ENCODE assay signal across 25 mouse cellular contexts in genomic region chr12:86701491-86701890, GRCm38 (mm10). TPM values are rescaled to one million over a fixed set of nuclear protein-coding genes. Genes with fewer than 3 reads are reported as not detected.
DNase-seq lines count a peak whose midpoint lies in the region; ATAC-seq and TF ChIP-seq lines count a peak whose summit lies in the region.
"Had no signal": no experiment of that assay in that cellular context is flagged by ENCODE, and none has a peak within 500 bp of the region (broad histone marks: within the 10 kb centered on the region; RNA-seq: fewer than 3 reads in every experiment).

No protein-coding gene starts in this region.

- peak overlapping the region; percentile 13; the same call in 1 of the 2 replicates for H3K27ac ChIP-seq in forebrain, embryonic 12.5 days
- no peak overlapping the region for H3K27ac ChIP-seq in forebrain, embryonic 11.5 days (ENCODE audit: low read depth, low read length)
- H3K27ac ChIP-seq in cerebellum, adult 2 months (ENCODE audit: insufficient read depth, low read length) = peak overlapping the region; percentile 96
- peak overlapping the region; percentile 85 for H3K27ac ChIP-seq in hindbrain, embryonic 13.5 days
- no peak overlapping the region for H3K27ac ChIP-seq in kidney, embryonic 16.5 days (ENCODE audit: low read length)
- H3K27ac ChIP-seq: heart, embryonic 10.5 days; kidney, embryonic 15.5 days; liver, embryonic 15.5 days; stomach, embryonic 15.5 days had no signal

- WGBS in forebrain, embryonic 12.5 days = 91% methylated on average over 4 of the region's 4 CpGs
- 89% methylated on average over 4 of the region's 4 CpGs for WGBS in forebrain, embryonic 11.5 days
- 38% methylated on average over 4 of the region's 4 CpGs for WGBS in cerebellum, adult 2 months
- WGBS in hindbrain, embryonic 13.5 days = 88% methylated on average over 4 of the region's 4 CpGs
- WGBS in kidney, embryonic 16.5 days = 92% methylated on average over 4 of the region's 4 CpGs

- H3K4me2 ChIP-seq in forebrain, embryonic 12.5 days = no peak overlapping the region
- H3K4me2 ChIP-seq in forebrain, embryonic 11.5 days (ENCODE audit: low read depth, low read length, severe bottlenecking) = no peak overlapping the region
- H3K4me2 ChIP-seq in hindbrain, embryonic 13.5 days = no peak overlapping the region
- H3K4me2 ChIP-seq in kidney, embryonic 16.5 days (replicated peaks; ENCODE audit: low read depth, low read length) = no peak overlapping the region
- H3K4me2 ChIP-seq: kidney, embryonic 15.5 days; liver, embryonic 15.5 days; stomach, embryonic 15.5 days had no signal

- H3K9me3 ChIP-seq in forebrain, embryonic 12.5 days = 0 out of 2 replicates have a peak, but pooled peaks cover 2% of the 10 kb centered on the region
- no peaks in the 10 kb centered on the region for H3K9me3 ChIP-seq in forebrain, embryonic 11.5 days (ENCODE audit: control insufficient read depth, low read length)
- no peaks in the 10 kb centered on the region for H3K9me3 ChIP-seq in hindbrain, embryonic 13.5 days
- no peaks in the 10 kb centered on the region for H3K9me3 ChIP-seq in kidney, embryonic 16.5 days (ENCODE audit: low read length)
- H3K9me3 ChIP-seq: heart, embryonic 10.5 days; kidney, embryonic 15.5 days; liver, embryonic 15.5 days; stomach, embryonic 15.5 days had no signal

- DNase-seq in forebrain, embryonic 11.5 days (ENCODE audit: low spot score) = no peak
- peak; percentile 62 to 75 for DNase-seq in cerebellum, adult 2 months
- DNase-seq in cerebellum, postnatal 36 days = peak; percentile 52 to 56
- DNase-seq in kidney, adult 9 months = no peak
- DNase-seq in layer of hippocampus, adult 8-10 months (ENCODE audit: low spot score in 2 of 2) = no peak
- DNase-seq: adrenal gland, adult 2 months; gastrocnemius, postnatal 36 days; heart, postnatal 10 days; midbrain, embryonic 14.5 days had no signal

- H3K4me3 ChIP-seq in forebrain, embryonic 12.5 days (replicated peaks) = no peak overlapping the region
- H3K4me3 ChIP-seq in forebrain, embryonic 11.5 days (ENCODE audit: low read depth, low read length) = no peak overlapping the region
- H3K4me3 ChIP-seq in cerebellum, adult 2 months (replicated peaks; ENCODE audit: insufficient read depth, low read depth, low read length) = no peak overlapping the region
- no peak overlapping the region for H3K4me3 ChIP-seq in hindbrain, embryonic 13.5 days
- no peak overlapping the region for H3K4me3 ChIP-seq in kidney, embryonic 16.5 days (ENCODE audit: low read length)
- H3K4me3 ChIP-seq: heart, embryonic 10.5 days; kidney, embryonic 15.5 days; liver, embryonic 15.5 days; stomach, embryonic 15.5 days had no signal

- peaks cover 5% of the 10 kb centered on the region; the same call in 1 of the 2 replicates for H3K36me3 ChIP-seq in forebrain, embryonic 12.5 days (replicated peaks)
- H3K36me3 ChIP-seq in forebrain, embryonic 11.5 days (ENCODE audit: control insufficient read depth, insufficient read depth, low read length) = no peaks in the 10 kb centered on the region
- H3K36me3 ChIP-seq in hindbrain, embryonic 13.5 days = peaks cover 29% of the 10 kb centered on the region
- no peaks in the 10 kb centered on the region for H3K36me3 ChIP-seq in kidney, embryonic 16.5 days (ENCODE audit: insufficient read depth, low read length)
- H3K36me3 ChIP-seq: liver, embryonic 15.5 days; stomach, embryonic 15.5 days had no signal

- no peaks in the 10 kb centered on the region for H3K27me3 ChIP-seq in forebrain, embryonic 12.5 days
- H3K27me3 ChIP-seq in forebrain, embryonic 11.5 days (ENCODE audit: control insufficient read depth, insufficient read depth, low read length) = no peaks in the 10 kb centered on the region
- no peaks in the 10 kb centered on the region for H3K27me3 ChIP-seq in cerebellum, adult 2 months (ENCODE audit: control insufficient read depth, insufficient read depth, low read length)
- no peaks in the 10 kb centered on the region for H3K27me3 ChIP-seq in hindbrain, embryonic 13.5 days
- H3K27me3 ChIP-seq in kidney, embryonic 16.5 days (ENCODE audit: insufficient read depth, low read length) = no peaks in the 10 kb centered on the region
- H3K27me3 ChIP-seq: kidney, embryonic 15.5 days; liver, embryonic 15.5 days; stomach, embryonic 15.5 days had no signal

- no peak for TF ChIP-seq CTCF in cerebellum, adult 2 months (IDR thresholded peaks at IDR 0.05; ENCODE audit: borderline replicate concordance, insufficient read depth, low read depth, low read length)

- no peak for TF ChIP-seq POLR2A in cerebellum, adult 2 months (IDR thresholded peaks at IDR 0.05; ENCODE audit: borderline replicate concordance, insufficient read depth, low read length)

- peaks cover 32% of the 10 kb centered on the region for H3K4me1 ChIP-seq in forebrain, embryonic 12.5 days
- H3K4me1 ChIP-seq in forebrain, embryonic 11.5 days (replicated peaks; ENCODE audit: control insufficient read depth, insufficient read depth, low read length) = peaks cover 6% of the 10 kb centered on the region; the same call in 1 of the 2 replicates
- H3K4me1 ChIP-seq in cerebellum, adult 2 months (ENCODE audit: control insufficient read depth, insufficient read depth, low read length) = peaks cover 40% of the 10 kb centered on the region
- H3K4me1 ChIP-seq in hindbrain, embryonic 13.5 days (replicated peaks) = peaks cover 40% of the 10 kb centered on the region
- peaks cover 5% of the 10 kb centered on the region; the same call in 1 of the 2 replicates for H3K4me1 ChIP-seq in kidney, embryonic 16.5 days (ENCODE audit: insufficient read depth, low read length)
- H3K4me1 ChIP-seq: liver, embryonic 15.5 days; stomach, embryonic 15.5 days had no signal

- no peak for ATAC-seq in forebrain, embryonic 12.5 days (ENCODE audit: low FRiP score)
- ATAC-seq in forebrain, embryonic 11.5 days (replicated peaks; ENCODE audit: low FRiP score) = no peak
- ATAC-seq in hindbrain, embryonic 13.5 days (ENCODE audit: low FRiP score) = no peak
- no peak for ATAC-seq in kidney, embryonic 16.5 days (ENCODE audit: low FRiP score, low TSS enrichment)
- ATAC-seq: lung, postnatal 0 days had no signal

- no peak overlapping the region for H3K9ac ChIP-seq in forebrain, embryonic 12.5 days
- no peak overlapping the region for H3K9ac ChIP-seq in forebrain, embryonic 11.5 days (ENCODE audit: low read length)
- H3K9ac ChIP-seq in hindbrain, embryonic 13.5 days = no peak overlapping the region
- H3K9ac ChIP-seq in kidney, embryonic 16.5 days (replicated peaks; ENCODE audit: low read length) = no peak overlapping the region
- H3K9ac ChIP-seq: kidney, embryonic 15.5 days; liver, embryonic 15.5 days; stomach, embryonic 15.5 days had no signal

RNA-seq across cellular contexts. Expression of gene Vash1, which starts 23.0 kb away (rescaled TPM):
- 29.8 and 31.1 TPM in 2 replicates for polyA plus RNA-seq in forebrain, embryonic 12.5 days (2016; fragmentation: Nextera tagmentation; extraction: Ambion mirVana)
- 23.5 and 25.5 TPM in 2 replicates for polyA plus RNA-seq in forebrain, embryonic 11.5 days (2014; fragmentation: Nextera tagmentation; extraction: Ambion mirVana)
- 23.1 and 24.6 TPM in 2 replicates for polyA plus RNA-seq in cerebellum, adult 2 months (2012; rRNA removed)
- 35.1 TPM in 2 replicates for polyA plus RNA-seq in hindbrain, embryonic 13.5 days (2015; fragmentation: Nextera tagmentation; extraction: Ambion mirVana)
- 8.1 and 9.3 TPM in 2 replicates for polyA plus RNA-seq in kidney, embryonic 16.5 days (2015; fragmentation: Nextera tagmentation; extraction: Ambion mirVana)
- total RNA-seq in layer of hippocampus, adult 8-10 months (2022) = 10 to 100 TPM; 32.8 to 42.2 (median 37.2) TPM

RNA-seq across cellular contexts. Expression of gene Angel1, which starts 24.8 kb away (rescaled TPM):
- 13.3 and 13.6 TPM in 2 replicates for polyA plus RNA-seq in forebrain, embryonic 12.5 days (2016; fragmentation: Nextera tagmentation; extraction: Ambion mirVana)
- 14.9 and 15.7 TPM in 2 replicates for polyA plus RNA-seq in forebrain, embryonic 11.5 days (2014; fragmentation: Nextera tagmentation; extraction: Ambion mirVana)
- 23.6 and 23.9 TPM in 2 replicates for polyA plus RNA-seq in cerebellum, adult 2 months (2012; rRNA removed)
- polyA plus RNA-seq in hindbrain, embryonic 13.5 days (2015; fragmentation: Nextera tagmentation; extraction: Ambion mirVana) = 12.6 TPM in 2 replicates
- 11.7 and 11.9 TPM in 2 replicates for polyA plus RNA-seq in kidney, embryonic 16.5 days (2015; fragmentation: Nextera tagmentation; extraction: Ambion mirVana)
- 1 to 10 TPM; 5.4 to 8.3 (median 7.1) TPM for total RNA-seq in layer of hippocampus, adult 8-10 months (2022)

RNA-seq across cellular contexts. Expression of gene Lrrc74a, which starts 32.7 kb away (rescaled TPM):
- not detected in 2 replicates for polyA plus RNA-seq in forebrain, embryonic 12.5 days (2016; fragmentation: Nextera tagmentation; extraction: Ambion mirVana)
- polyA plus RNA-seq in forebrain, embryonic 11.5 days (2014; fragmentation: Nextera tagmentation; extraction: Ambion mirVana) = not detected in 2 replicates
- polyA plus RNA-seq in cerebellum, adult 2 months (2012; rRNA removed) = not detected in 2 replicates
- polyA plus RNA-seq in hindbrain, embryonic 13.5 days (2015; fragmentation: Nextera tagmentation; extraction: Ambion mirVana) = not detected in 2 replicates
- polyA plus RNA-seq in kidney, embryonic 16.5 days (2015; fragmentation: Nextera tagmentation; extraction: Ambion mirVana) = not detected in 2 replicates
- not detected for total RNA-seq in layer of hippocampus, adult 8-10 months (2022)
- total RNA-seq: adrenal gland, adult 2 months; gastrocnemius, postnatal 36 days; heart, postnatal 10 days; layer of hippocampus, adult 18-20 months; left cerebral cortex, postnatal 10 days; megakaryocyte progenitor cell, adult 5-6 weeks had no signal
- polyA plus RNA-seq: adrenal gland, adult 2 months; brain, embryonic 14.5 days; frontal cortex, adult 2 months; heart, embryonic 10.5 days; intestine, embryonic 14.5 days; kidney, embryonic 15.5 days; limb, embryonic 14.5 days; liver, embryonic 15.5 days; lung, postnatal 0 days; midbrain, embryonic 14.5 days; spleen, adult 2 months; stomach, embryonic 15.5 days had no signal

Comparison
In these comparisons a context has a peak if more than half of its experiments do, and no peak if none do; other contexts are left out.
1. H3K27ac ChIP-seq: peak in forebrain, embryonic 12.5 days (single experiment), cerebellum, adult 2 months (single experiment) and hindbrain, embryonic 13.5 days (single experiment); none in forebrain, embryonic 11.5 days (single experiment) and kidney, embryonic 16.5 days (single experiment).
2. DNase-seq: peak in cerebellum, adult 2 months (2 of 2) and cerebellum, postnatal 36 days (2 of 2); none in forebrain, embryonic 11.5 days (single experiment), kidney, adult 9 months (single experiment) and layer of hippocampus, adult 8-10 months (0 of 2).